Mouse (Mus musculus) kidney, postnatal 0 days (tissue): Measurements from ENCODE around the gene Nrp1. TPM values are rescaled to one million over a fixed set of nuclear protein-coding genes. Genes with fewer than 3 reads are reported as not detected.
A peak's percentile ranks its signal among the peaks of the same experiment; 100 is the strongest.

Experiments used
- ATAC-seq: fragments of 200-750 bp; cut with Nextera tagmentation; replicated peaks from 2 replicates; pipeline ENCODE4 v1.8.0; 2017; ENCODE audit warnings: low read depth, moderate number of reproducible peaks, moderate TSS enrichment, moderate library complexity; ENCODE audit not compliant: low FRiP score
- DNase-seq: peaks from one replicate; pipeline ENCODE4 v3.0.0-alpha.2; 2016; ENCODE audit warnings: low spot score
- H3K27ac ChIP-seq: fragments of 300-500 bp; sonication (generic); 2 replicates; pipeline ENCODE4 v1.5.1; 2014; ENCODE audit warnings: mild to moderate bottlenecking
- H3K27me3 ChIP-seq: fragments of 300-500 bp; sonication (generic); 2 replicates; pipeline ENCODE4 v1.6.1; 2014; ENCODE audit warnings: low read length, mixed read lengths; ENCODE audit not compliant: insufficient read depth
- H3K36me3 ChIP-seq: fragments of 300-500 bp; sonication (generic); 2 replicates; pipeline ENCODE4 v1.6.1; 2014; ENCODE audit warnings: low read length, mixed read lengths; ENCODE audit not compliant: insufficient read depth
- H3K4me1 ChIP-seq: fragments of 300-500 bp; sonication (generic); replicated peaks from 2 replicates; pipeline ENCODE4 v1.6.1; 2014; ENCODE audit warnings: antibody characterized with exemption, low read length, mixed read lengths; ENCODE audit not compliant: insufficient read depth
- H3K4me2 ChIP-seq: fragments of 300-500 bp; sonication (generic); 2 replicates; pipeline ENCODE4 v1.6.1; 2014; ENCODE audit warnings: mild to moderate bottlenecking, low read length, moderate library complexity, mixed read lengths
- H3K4me3 ChIP-seq: fragments of 300-500 bp; sonication (generic); replicated peaks from 2 replicates; pipeline ENCODE4 v1.5.1; 2014; ENCODE audit warnings: low read depth, low read length
- H3K9ac ChIP-seq: fragments of 300-500 bp; sonication (generic); 2 replicates; pipeline ENCODE4 v1.6.1; 2014; ENCODE audit warnings: low read depth, low read length
- H3K9me3 ChIP-seq: fragments of 300-500 bp; sonication (generic); replicated peaks from 2 replicates; pipeline ENCODE4 v1.6.1; 2016; ENCODE audit warnings: low read length, inconsistent platforms, mixed read lengths
- CTCF ChIP-seq: IDR thresholded peaks from 2 replicates; pipeline ENCODE4 v1.5.1; 2016; ENCODE audit warnings: antibody characterized with exemption, low read depth, mild to moderate bottlenecking, moderate library complexity
- WGBS: fragments of 180-500 bp; shearing (Covaris S2); extraction: QIAGEN DNeasy Blood & Tissue Kit; methylation state at CpG from one replicate; pipeline ENCODE4 v1.1.7; 2014; 5-methylcytosine and 5-hydroxymethylcytosine counted together
- polyA plus RNA-seq: library from polyadenylated mRNA; unstranded; fragments of >200 nt; fragmentation: Nextera tagmentation; extraction: Ambion mirVana; gene quantifications from 2 replicates; pipeline ENCODE4 v1.2.1, GENCODE M21; 2015

The Nrp1 gene
- 98.4 and 105 TPM in 2 replicates for polyA plus RNA-seq

GRCm38 (mm10) chr8:128358406-128358755 lies at the start of gene Nrp1:
Nrp1 (plus strand) TSS chr8:128358604.
- Histone ChIP-seq H3K27ac (peak within 1 kb of the TSS; percentile 92), H3K4me2 (peak within 1 kb of the TSS; percentile 95), H3K36me3 (no peaks in the 10 kb centered on the region), H3K4me3 (peak within 1 kb of the TSS; percentile 86), H3K27me3 (no peaks in the 10 kb centered on the region), H3K4me1 (peaks cover 25% of the 10 kb centered on the region; the same call in 1 of the 2 replicates), H3K9me3 (no peaks in the 10 kb centered on the region), H3K9ac (peak within 1 kb of the TSS; percentile 86)
- under 1% methylated on average over 21 of the region's 21 CpGs for WGBS
- ATAC-seq = 0 out of 2 replicates have a peak, but pooled peaks have one; percentile 2
- TF ChIP-seq CTCF = no peak
- DNase-seq = no peak

GRCm38 (mm10) chr8:128320797-128321196 lies 37.6 kb upstream of the Nrp1 start:
- no peak overlapping the region for H3K9ac ChIP-seq
- no peak overlapping the region for H3K4me3 ChIP-seq
- H3K27ac ChIP-seq = no peak overlapping the region
- H3K4me1 ChIP-seq = no peaks in the 10 kb centered on the region
- no peak for ATAC-seq
- no peak for DNase-seq
- H3K36me3 ChIP-seq = no peaks in the 10 kb centered on the region
- no peak overlapping the region for H3K4me2 ChIP-seq
- no peaks in the 10 kb centered on the region for H3K27me3 ChIP-seq
- 84% methylated on average over 2 of the region's 2 CpGs for WGBS
- TF ChIP-seq CTCF = no peak
- H3K9me3 ChIP-seq = no peaks in the 10 kb centered on the region

- Histone ChIP-seq H3K4me1 (no peaks in the 10 kb centered on the region), H3K27me3 (no peaks in the 10 kb centered on the region), H3K4me3 (no peak overlapping the region), H3K36me3 (no peaks in the 10 kb centered on the region), H3K9me3 (no peaks in the 10 kb centered on the region), H3K4me2 (no peak overlapping the region), H3K27ac (peak overlapping the region; percentile 28; the same call in 1 of the 2 replicates), H3K9ac (no peak overlapping the region)
- ATAC-seq (no peak), DNase-seq (peak; percentile 62)
- TF ChIP-seq CTCF = no peak
- 71% methylated on average over 1 of the region's 1 CpGs for WGBS
Observed at GRCm38 (mm10) chr8:128327281-128327680, 31.1 kb upstream of the Nrp1 start.

GRCm38 (mm10) chr8:128327922-128328321 lies 30.5 kb upstream of the Nrp1 start:
- Histone ChIP-seq H3K4me1 (no peaks in the 10 kb centered on the region), H3K27ac (no peak overlapping the region), H3K27me3 (no peaks in the 10 kb centered on the region), H3K36me3 (no peaks in the 10 kb centered on the region), H3K9ac (no peak overlapping the region), H3K4me2 (no peak overlapping the region), H3K4me3 (no peak overlapping the region), H3K9me3 (no peaks in the 10 kb centered on the region)
- no peak for TF ChIP-seq CTCF
- ATAC-seq (no peak), DNase-seq (peak; percentile 23)
- 21% methylated on average over 2 of the region's 2 CpGs for WGBS

GRCm38 (mm10) chr8:128329502-128329901 lies 28.9 kb upstream of the Nrp1 start:
- DNase-seq (no peak), ATAC-seq (no peak)
- Histone ChIP-seq H3K27me3 (no peaks in the 10 kb centered on the region), H3K4me1 (no peaks in the 10 kb centered on the region), H3K36me3 (no peaks in the 10 kb centered on the region), H3K27ac (no peak overlapping the region), H3K9ac (no peak overlapping the region), H3K9me3 (no peaks in the 10 kb centered on the region), H3K4me2 (no peak overlapping the region), H3K4me3 (no peak overlapping the region)
- WGBS = 96% methylated on average over 3 of the region's 3 CpGs
- no peak for TF ChIP-seq CTCF

- no peak for ATAC-seq
- 87% methylated on average over 3 of the region's 3 CpGs for WGBS
- no peak for TF ChIP-seq CTCF
Observed at GRCm38 (mm10) chr8:128335976-128336375, 22.4 kb upstream of the Nrp1 start.

GRCm38 (mm10) chr8:128338951-128339350 lies 19.5 kb upstream of the Nrp1 start:
- no peak for DNase-seq
- Histone ChIP-seq H3K9ac (no peak overlapping the region), H3K4me1 (no peaks in the 10 kb centered on the region), H3K36me3 (no peaks in the 10 kb centered on the region), H3K4me2 (no peak overlapping the region), H3K4me3 (no peak overlapping the region), H3K27ac (no peak overlapping the region), H3K9me3 (no peaks in the 10 kb centered on the region), H3K27me3 (no peaks in the 10 kb centered on the region)
- ATAC-seq = no peak
- TF ChIP-seq CTCF = no peak

More at GRCm38 (mm10) chr8:128335976-128336375, 22.4 kb upstream of the Nrp1 start:
- H3K27me3 ChIP-seq = no peaks in the 10 kb centered on the region
- H3K4me3 ChIP-seq = no peak overlapping the region
- no peak overlapping the region for H3K27ac ChIP-seq
- DNase-seq = no peak
- no peak overlapping the region for H3K4me2 ChIP-seq
- no peak overlapping the region for H3K9ac ChIP-seq
- no peaks in the 10 kb centered on the region for H3K4me1 ChIP-seq
- H3K9me3 ChIP-seq = no peaks in the 10 kb centered on the region
- no peaks in the 10 kb centered on the region for H3K36me3 ChIP-seq
